Mouse (Mus musculus) stomach, embryonic 14.5 days (tissue): ENCODE results near the gene Itga9. TPM values are rescaled to one million over a fixed set of nuclear protein-coding genes. Genes with fewer than 3 reads are reported as not detected.

Experiments used
- ATAC-seq: fragments of 200-750 bp; cut with Nextera tagmentation; 2 replicates; pipeline ENCODE4 v1.8.0; 2017; ENCODE audit warnings: low read depth, moderate TSS enrichment; ENCODE audit not compliant: insufficient number of reproducible peaks, insufficient read depth, low FRiP score
- H3K27ac ChIP-seq: fragments of 300-500 bp; sonication (generic); 2 replicates; pipeline ENCODE4 v1.5.1; 2014; ENCODE audit warnings: mild to moderate bottlenecking, low read length, moderate library complexity, mixed read lengths
- H3K27me3 ChIP-seq: fragments of 300-500 bp; sonication (generic); 2 replicates; pipeline ENCODE4 v1.6.1; 2014; ENCODE audit warnings: low read length, control low read depth, mixed read lengths; ENCODE audit not compliant: control insufficient read depth, insufficient read depth
- H3K36me3 ChIP-seq: fragments of 300-500 bp; sonication (generic); 2 replicates; pipeline ENCODE4 v1.6.1; 2014; ENCODE audit warnings: mild to moderate bottlenecking, control low read depth, low read length, moderate library complexity, mixed read lengths; ENCODE audit not compliant: control insufficient read depth, insufficient read depth
- H3K4me1 ChIP-seq: fragments of 300-500 bp; sonication (generic); 2 replicates; pipeline ENCODE4 v1.6.1; 2014; ENCODE audit warnings: low read length, control low read depth, mixed read lengths; ENCODE audit not compliant: control insufficient read depth, insufficient read depth
- H3K4me2 ChIP-seq: fragments of 300-500 bp; sonication (generic); replicated peaks from 2 replicates; pipeline ENCODE4 v1.6.1; 2014; ENCODE audit warnings: low read depth, low read length, control low read depth
- H3K4me3 ChIP-seq: fragments of 300-500 bp; sonication (generic); 2 replicates; pipeline ENCODE4 v1.5.1; 2014; ENCODE audit warnings: low read depth, low read length, control low read depth
- H3K9ac ChIP-seq: fragments of 300-500 bp; sonication (generic); replicated peaks from 2 replicates; pipeline ENCODE4 v1.6.1; 2014; ENCODE audit warnings: low read depth, mild to moderate bottlenecking, control low read depth, low read length, moderate library complexity, mixed read lengths
- H3K9me3 ChIP-seq: fragments of 300-500 bp; sonication (generic); 2 replicates; pipeline ENCODE4 v1.6.1; 2016; ENCODE audit warnings: low read depth, low read length, control low read depth; ENCODE audit not compliant: control insufficient read depth
- WGBS: fragments of 180-500 bp; shearing (Covaris S2); extraction: QIAGEN DNeasy Blood & Tissue Kit; methylation state at CpG from one replicate; pipeline ENCODE4 v1.1.7; 2014; 5-methylcytosine and 5-hydroxymethylcytosine counted together
- polyA plus RNA-seq: library from polyadenylated mRNA; unstranded; fragments of >200 nt; fragmentation: Nextera tagmentation; extraction: Ambion mirVana; gene quantifications from 2 replicates; pipeline ENCODE4 v1.2.1, GENCODE M21; 2014

Itga9 gene
- polyA plus RNA-seq, 1 experiment from 2014 or later, result 14.3 TPM

GRCm38 (mm10) chr9:118949124-118949523, 342.6 kb downstream of the Itga9 start:
- Histone ChIP-seq H3K27ac (no peak overlapping the region), H3K4me2 (no peak overlapping the region), H3K27me3 (no peaks in the 10 kb centered on the region), H3K9me3 (no peaks in the 10 kb centered on the region), H3K9ac (no peak overlapping the region), H3K4me1 (0 out of 2 replicates have a peak, but pooled peaks cover under 1% of the 10 kb centered on the region), H3K36me3 (no peaks in the 10 kb centered on the region), H3K4me3 (no peak overlapping the region)
- 86% methylated on average over 8 of the region's 8 CpGs for WGBS
- no peak for ATAC-seq

DNA sequence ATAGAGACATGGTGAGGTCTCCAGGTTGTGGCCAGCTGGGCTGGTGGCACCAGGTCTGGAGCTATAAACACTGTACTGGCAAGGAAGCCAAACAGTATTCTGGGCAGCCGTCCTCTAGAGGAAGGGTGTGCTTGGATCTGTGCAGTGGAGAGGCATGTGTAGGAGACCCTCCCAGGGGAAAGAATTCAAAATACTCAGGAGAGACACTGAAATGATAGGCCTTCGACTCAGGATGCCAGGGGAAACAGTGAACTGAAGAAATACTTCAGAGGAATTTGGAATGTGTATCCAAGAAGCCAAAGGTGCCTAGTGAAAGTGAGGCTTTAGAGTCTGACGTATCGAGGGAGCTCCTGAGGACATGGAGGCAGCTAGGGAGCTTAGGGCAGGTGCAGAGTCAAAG, 343.2 kb downstream of the Itga9 start:
- Histone ChIP-seq H3K9ac (no peak overlapping the region), H3K4me3 (no peak overlapping the region), H3K27me3 (no peaks in the 10 kb centered on the region), H3K36me3 (no peaks in the 10 kb centered on the region), H3K9me3 (no peaks in the 10 kb centered on the region), H3K27ac (no peak overlapping the region), H3K4me1 (no peaks in the 10 kb centered on the region), H3K4me2 (no peak overlapping the region)
- 51% methylated on average over 4 of the region's 4 CpGs for WGBS
- ATAC-seq, result no peak

DNA sequence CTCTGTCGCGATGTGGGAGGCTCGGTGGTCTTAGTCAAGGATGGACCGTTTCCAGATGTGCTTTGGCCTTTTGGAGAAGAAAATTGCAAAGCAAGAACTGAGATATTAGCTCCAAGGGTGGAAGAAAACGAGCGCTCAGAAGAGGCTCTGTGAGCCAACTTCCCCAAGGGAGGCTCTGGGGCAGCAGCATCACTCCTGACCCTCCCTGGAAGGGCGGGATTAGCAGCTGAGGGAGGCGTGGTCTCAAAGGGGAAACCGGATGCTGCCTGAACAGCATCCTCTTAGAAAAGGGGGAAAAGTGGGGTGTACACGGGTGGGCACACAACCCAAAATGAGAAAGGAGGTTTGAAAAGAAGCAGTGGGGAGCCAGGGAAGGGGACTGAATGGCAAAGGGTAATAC, 343.6 kb downstream of the Itga9 start:
- no peak overlapping the region for H3K9ac ChIP-seq
- H3K4me3 ChIP-seq, result no peak overlapping the region
- no peak for ATAC-seq
- 62% methylated on average over 10 of the region's 10 CpGs for WGBS
- H3K36me3 ChIP-seq, result no peaks in the 10 kb centered on the region
- H3K27ac ChIP-seq, result no peak overlapping the region
- H3K4me1 ChIP-seq, result no peaks in the 10 kb centered on the region
- H3K9me3 ChIP-seq, result no peaks in the 10 kb centered on the region
- H3K27me3 ChIP-seq, result no peaks in the 10 kb centered on the region
- H3K4me2 ChIP-seq, result no peak overlapping the region

Other genes starting within 250 kb of the Itga9 start
- gene Eomes, start 128.5 kb upstream of the Itga9 start, polyA plus RNA-seq, result 0.22 TPM in 1 of 2 replicates, not detected in the other
- 70.8 and 73.4 TPM in 2 replicates for gene Golga4, start 100.4 kb upstream of the Itga9 start, polyA plus RNA-seq